In genomic region chr15:82081161-82081560, GRCm38 (mm10) we compare ENCODE assay signal across 9 mouse cellular contexts. TPM values are rescaled to one million over a fixed set of nuclear protein-coding genes. Genes with fewer than 3 reads are reported as not detected.
DNase-seq lines count a peak whose midpoint lies in the region; ATAC-seq and TF ChIP-seq lines count a peak whose summit lies in the region.
"Had no signal": no experiment of that assay in that cellular context is flagged by ENCODE, and none has a peak within 500 bp of the region (broad histone marks: within the 10 kb centered on the region; RNA-seq: fewer than 3 reads in every experiment).

No protein-coding gene starts in this region.

- no peaks in the 10 kb centered on the region for H3K36me3 ChIP-seq in liver, adult 2 months (ENCODE audit: control insufficient read depth, insufficient read depth, low read length)
- H3K36me3 ChIP-seq in liver, embryonic 11.5 days (ENCODE audit: control insufficient read depth, insufficient read depth, low read length), result no peaks in the 10 kb centered on the region
- H3K36me3 ChIP-seq in forebrain, embryonic 16.5 days (ENCODE audit: control insufficient read depth, insufficient read depth), result no peaks in the 10 kb centered on the region
- no peaks in the 10 kb centered on the region for H3K36me3 ChIP-seq in midbrain, embryonic 12.5 days
- no peaks in the 10 kb centered on the region for H3K36me3 ChIP-seq in thymus, adult 2 months (ENCODE audit: control insufficient read depth, insufficient read depth, low read length)
- H3K36me3 ChIP-seq: limb, embryonic 13.5 days; stomach, embryonic 15.5 days had no signal

- H3K27ac ChIP-seq in liver, adult 2 months (replicated peaks; ENCODE audit: insufficient read depth, low read depth, low read length), result no peak overlapping the region
- H3K27ac ChIP-seq in liver, embryonic 11.5 days (ENCODE audit: low read depth, low read length), result no peak overlapping the region
- no peak overlapping the region for H3K27ac ChIP-seq in forebrain, embryonic 16.5 days (ENCODE audit: low read length)
- H3K27ac ChIP-seq in midbrain, embryonic 12.5 days (replicated peaks), result no peak overlapping the region
- H3K27ac ChIP-seq in thymus, adult 2 months (ENCODE audit: control insufficient read depth, insufficient read depth, low read length), result no peak overlapping the region
- H3K27ac ChIP-seq: limb, embryonic 13.5 days; stomach, embryonic 15.5 days had no signal

- no peaks in the 10 kb centered on the region for H3K27me3 ChIP-seq in liver, adult 2 months (ENCODE audit: control insufficient read depth, insufficient read depth, low read length)
- no peaks in the 10 kb centered on the region; the same call in 1 of the 2 replicates for H3K27me3 ChIP-seq in liver, embryonic 11.5 days (replicated peaks; ENCODE audit: control insufficient read depth, insufficient read depth, low read length)
- H3K27me3 ChIP-seq in forebrain, embryonic 16.5 days (replicated peaks; ENCODE audit: control insufficient read depth, insufficient read depth, low read length), result no peaks in the 10 kb centered on the region
- no peaks in the 10 kb centered on the region; the same call in 1 of the 2 replicates for H3K27me3 ChIP-seq in midbrain, embryonic 12.5 days
- H3K27me3 ChIP-seq in thymus, adult 2 months (ENCODE audit: control insufficient read depth, insufficient read depth, low read length), result no peaks in the 10 kb centered on the region
- H3K27me3 ChIP-seq: limb, embryonic 13.5 days; stomach, embryonic 15.5 days had no signal

- no peak overlapping the region for H3K4me3 ChIP-seq in liver, adult 2 months (ENCODE audit: insufficient read depth, low read depth, low read length)
- no peak overlapping the region for H3K4me3 ChIP-seq in liver, embryonic 11.5 days (ENCODE audit: low read depth, low read length)
- no peak overlapping the region for H3K4me3 ChIP-seq in forebrain, embryonic 16.5 days (replicated peaks; ENCODE audit: low read length)
- no peak overlapping the region for H3K4me3 ChIP-seq in midbrain, embryonic 12.5 days
- no peak overlapping the region for H3K4me3 ChIP-seq in thymus, adult 2 months (ENCODE audit: control insufficient read depth, insufficient read depth, low read length)
- H3K4me3 ChIP-seq: limb, embryonic 13.5 days; stomach, embryonic 15.5 days had no signal

- TF ChIP-seq POLR2A in liver, adult 2 months (IDR thresholded peaks at IDR 0.05; ENCODE audit: extremely low read depth, insufficient read depth, low read length), result no peak
- TF ChIP-seq POLR2A in thymus, adult 2 months (IDR thresholded peaks at IDR 0.05; ENCODE audit: control insufficient read depth, extremely low read depth, insufficient read depth, low read length, poor library complexity), result no peak

- H3K4me2 ChIP-seq in liver, embryonic 11.5 days, result no peak overlapping the region
- no peak overlapping the region for H3K4me2 ChIP-seq in forebrain, embryonic 16.5 days (ENCODE audit: low read length)
- no peak overlapping the region for H3K4me2 ChIP-seq in midbrain, embryonic 12.5 days (replicated peaks)
- H3K4me2 ChIP-seq: limb, embryonic 13.5 days; stomach, embryonic 15.5 days had no signal

- H3K4me1 ChIP-seq in liver, adult 2 months (ENCODE audit: control insufficient read depth, insufficient read depth, low read length), result no peaks in the 10 kb centered on the region
- H3K4me1 ChIP-seq in liver, embryonic 11.5 days (replicated peaks; ENCODE audit: control insufficient read depth, insufficient read depth, low read length), result no peaks in the 10 kb centered on the region
- H3K4me1 ChIP-seq in forebrain, embryonic 16.5 days (replicated peaks; ENCODE audit: control insufficient read depth, insufficient read depth, low read length), result no peaks in the 10 kb centered on the region
- no peaks in the 10 kb centered on the region for H3K4me1 ChIP-seq in midbrain, embryonic 12.5 days
- no peaks in the 10 kb centered on the region for H3K4me1 ChIP-seq in thymus, adult 2 months (replicated peaks; ENCODE audit: control insufficient read depth, insufficient read depth, low read length)
- H3K4me1 ChIP-seq: limb, embryonic 13.5 days; stomach, embryonic 15.5 days had no signal

- TF ChIP-seq CTCF in liver, adult 2 months (IDR thresholded peaks at IDR 0.05; ENCODE audit: low read depth, low read length), result peak; percentile 40; the same call in 1 of the 2 replicates
- peak; percentile 41; the same call in 1 of the 2 replicates for TF ChIP-seq CTCF in thymus, adult 2 months (IDR thresholded peaks at IDR 0.05; ENCODE audit: borderline replicate concordance, control insufficient read depth, extremely low read depth, insufficient read depth, low read length, poor library complexity)

- WGBS in liver, adult 2 months, result 30% methylated on average over 7 of the region's 7 CpGs
- 28% methylated on average over 7 of the region's 7 CpGs for WGBS in liver, embryonic 11.5 days
- 28% methylated on average over 7 of the region's 7 CpGs for WGBS in forebrain, embryonic 16.5 days
- WGBS in midbrain, embryonic 12.5 days, result 33% methylated on average over 7 of the region's 7 CpGs
- WGBS in thymus, adult 2 months, result 26% methylated on average over 7 of the region's 7 CpGs

- no peak for ATAC-seq in liver, embryonic 11.5 days (replicated peaks; ENCODE audit: low FRiP score)
- peak; percentile 88 for ATAC-seq in cerebellum, adult (ENCODE audit: insufficient number of reproducible peaks, low FRiP score, low TSS enrichment)
- ATAC-seq in forebrain, embryonic 16.5 days, result 0 out of 2 replicates have a peak, but pooled peaks have one; percentile 18
- ATAC-seq in midbrain, embryonic 12.5 days (ENCODE audit: low FRiP score, low read depth), result 0 out of 2 replicates have a peak, but pooled peaks have one; percentile 52

- no peak overlapping the region for H3K9ac ChIP-seq in liver, adult 2 months (ENCODE audit: low read depth, low read length)
- H3K9ac ChIP-seq in liver, embryonic 11.5 days (ENCODE audit: low read depth, low read length), result no peak overlapping the region
- no peak overlapping the region for H3K9ac ChIP-seq in forebrain, embryonic 16.5 days (replicated peaks; ENCODE audit: low read depth, low read length)
- no peak overlapping the region for H3K9ac ChIP-seq in midbrain, embryonic 12.5 days (replicated peaks)
- H3K9ac ChIP-seq: limb, embryonic 13.5 days; stomach, embryonic 15.5 days had no signal

- no peak for DNase-seq in liver, adult 2 months (ENCODE audit: extremely low read depth, low read depth, low spot score)
- no peak for DNase-seq in liver, embryonic 11.5 days (ENCODE audit: low spot score)
- DNase-seq in layer of hippocampus, adult 8-10 months (ENCODE audit: low spot score in 2 of 2), result peak; percentile 56 to 74
- DNase-seq in thymus, adult 2 months, result peak; percentile 49

- H3K9me3 ChIP-seq in liver, embryonic 11.5 days (ENCODE audit: control insufficient read depth, low read length), result no peaks in the 10 kb centered on the region
- no peaks in the 10 kb centered on the region for H3K9me3 ChIP-seq in forebrain, embryonic 16.5 days (ENCODE audit: control insufficient read depth, low read length)
- H3K9me3 ChIP-seq in midbrain, embryonic 12.5 days, result no peaks in the 10 kb centered on the region
- H3K9me3 ChIP-seq: limb, embryonic 13.5 days; stomach, embryonic 15.5 days had no signal

- no peaks in the 10 kb centered on the region for H3K79me2 ChIP-seq in liver, adult 2 months (ENCODE audit: control insufficient read depth, insufficient read depth, low read length)

RNA-seq across cellular contexts. Expression of gene Mei1, which starts 11.4 kb away (rescaled TPM):
- total RNA-seq in liver, adult 2 months (2014; rRNA removed), result not detected in 2 replicates
- polyA plus RNA-seq in liver, adult 2 months (2012; rRNA removed), result not detected in 2 replicates
- polyA plus RNA-seq in liver, embryonic 11.5 days (2014; fragmentation: Nextera tagmentation; extraction: Ambion mirVana), result not detected in 2 replicates
- not detected in 2 replicates for polyA plus RNA-seq in forebrain, embryonic 16.5 days (2015; fragmentation: Nextera tagmentation; extraction: Ambion mirVana)
- total RNA-seq in layer of hippocampus, adult 8-10 months (2022), result under 1 TPM; 0.35 to 0.87 (median 0.66) TPM
- polyA plus RNA-seq in midbrain, embryonic 12.5 days (2016; fragmentation: Nextera tagmentation; extraction: Ambion mirVana), result 0.05 and 0.08 TPM in 2 replicates
- 0.08 and 0.11 TPM in 2 replicates for polyA plus RNA-seq in thymus, adult 2 months (2012; rRNA removed)
- polyA plus RNA-seq: stomach, embryonic 15.5 days had no signal

RNA-seq across cellular contexts. Expression of gene 4930407I10Rik, which starts 22.2 kb away (rescaled TPM):
- not detected in 2 replicates for total RNA-seq in liver, adult 2 months (2014; rRNA removed)
- polyA plus RNA-seq in liver, adult 2 months (2012; rRNA removed), result not detected in 2 replicates
- polyA plus RNA-seq in liver, embryonic 11.5 days (2014; fragmentation: Nextera tagmentation; extraction: Ambion mirVana), result not detected in 2 replicates
- polyA plus RNA-seq in forebrain, embryonic 16.5 days (2015; fragmentation: Nextera tagmentation; extraction: Ambion mirVana), result not detected in 2 replicates
- not detected for total RNA-seq in layer of hippocampus, adult 8-10 months (2022)
- polyA plus RNA-seq in midbrain, embryonic 12.5 days (2016; fragmentation: Nextera tagmentation; extraction: Ambion mirVana), result not detected in 2 replicates
- 0.04 TPM in 1 of 2 replicates, not detected in the other for polyA plus RNA-seq in thymus, adult 2 months (2012; rRNA removed)
- polyA plus RNA-seq: stomach, embryonic 15.5 days had no signal

RNA-seq across cellular contexts. Expression of gene Snu13, which starts 33.8 kb away (rescaled TPM):
- total RNA-seq in liver, adult 2 months (2014; rRNA removed), result 23.3 and 26.2 TPM in 2 replicates
- polyA plus RNA-seq in liver, adult 2 months (2012; rRNA removed), result 23.1 and 25.4 TPM in 2 replicates
- polyA plus RNA-seq in liver, embryonic 11.5 days (2014; fragmentation: Nextera tagmentation; extraction: Ambion mirVana), result 393 and 418 TPM in 2 replicates
- 284 and 285 TPM in 2 replicates for polyA plus RNA-seq in forebrain, embryonic 16.5 days (2015; fragmentation: Nextera tagmentation; extraction: Ambion mirVana)
- total RNA-seq in layer of hippocampus, adult 8-10 months (2022), result 100 to 1,000 TPM in 3 of 4 experiments, 10 to 100 TPM in 1; 98.4 to 120 (median 115) TPM
- polyA plus RNA-seq in midbrain, embryonic 12.5 days (2016; fragmentation: Nextera tagmentation; extraction: Ambion mirVana), result 183 and 196 TPM in 2 replicates
- 122 and 134 TPM in 2 replicates for polyA plus RNA-seq in thymus, adult 2 months (2012; rRNA removed)

RNA-seq across cellular contexts. Expression of gene Ccdc134, which starts 46.6 kb away (rescaled TPM):
- 1.3 and 1.8 TPM in 2 replicates for total RNA-seq in liver, adult 2 months (2014; rRNA removed)
- polyA plus RNA-seq in liver, adult 2 months (2012; rRNA removed), result 5.2 and 8.2 TPM in 2 replicates
- polyA plus RNA-seq in liver, embryonic 11.5 days (2014; fragmentation: Nextera tagmentation; extraction: Ambion mirVana), result 17.1 and 17.5 TPM in 2 replicates
- 16.2 and 16.3 TPM in 2 replicates for polyA plus RNA-seq in forebrain, embryonic 16.5 days (2015; fragmentation: Nextera tagmentation; extraction: Ambion mirVana)
- 10 to 100 TPM; 10.4 to 14.3 (median 13.0) TPM for total RNA-seq in layer of hippocampus, adult 8-10 months (2022)
- polyA plus RNA-seq in midbrain, embryonic 12.5 days (2016; fragmentation: Nextera tagmentation; extraction: Ambion mirVana), result 17.3 and 18.3 TPM in 2 replicates
- polyA plus RNA-seq in thymus, adult 2 months (2012; rRNA removed), result 33.1 and 39.4 TPM in 2 replicates

RNA-seq across cellular contexts. Expression of gene Desi1, which starts 47.5 kb away (rescaled TPM):
- total RNA-seq in liver, adult 2 months (2014; rRNA removed), result 6.6 and 10.1 TPM in 2 replicates
- 28.7 and 31.1 TPM in 2 replicates for polyA plus RNA-seq in liver, adult 2 months (2012; rRNA removed)
- 27.4 and 30.3 TPM in 2 replicates for polyA plus RNA-seq in liver, embryonic 11.5 days (2014; fragmentation: Nextera tagmentation; extraction: Ambion mirVana)
- polyA plus RNA-seq in forebrain, embryonic 16.5 days (2015; fragmentation: Nextera tagmentation; extraction: Ambion mirVana), result 45.4 and 47.4 TPM in 2 replicates
- 100 to 1,000 TPM in 2 of 4 experiments, 10 to 100 TPM in 2; 90.4 to 112 (median 101) TPM for total RNA-seq in layer of hippocampus, adult 8-10 months (2022)
- 39.9 and 43.0 TPM in 2 replicates for polyA plus RNA-seq in midbrain, embryonic 12.5 days (2016; fragmentation: Nextera tagmentation; extraction: Ambion mirVana)
- 199 and 252 TPM in 2 replicates for polyA plus RNA-seq in thymus, adult 2 months (2012; rRNA removed)

Comparison
In these comparisons a context has a peak if more than half of its experiments do, and no peak if none do; other contexts are left out.
1. DNase-seq: peak in layer of hippocampus, adult 8-10 months (2 of 2) and thymus, adult 2 months (single experiment); none in liver, adult 2 months (single experiment) and liver, embryonic 11.5 days (single experiment).